Mouse (Mus musculus): ENCODE data around the gene Ppp1r8.

Ppp1r8 gene

DNA sequence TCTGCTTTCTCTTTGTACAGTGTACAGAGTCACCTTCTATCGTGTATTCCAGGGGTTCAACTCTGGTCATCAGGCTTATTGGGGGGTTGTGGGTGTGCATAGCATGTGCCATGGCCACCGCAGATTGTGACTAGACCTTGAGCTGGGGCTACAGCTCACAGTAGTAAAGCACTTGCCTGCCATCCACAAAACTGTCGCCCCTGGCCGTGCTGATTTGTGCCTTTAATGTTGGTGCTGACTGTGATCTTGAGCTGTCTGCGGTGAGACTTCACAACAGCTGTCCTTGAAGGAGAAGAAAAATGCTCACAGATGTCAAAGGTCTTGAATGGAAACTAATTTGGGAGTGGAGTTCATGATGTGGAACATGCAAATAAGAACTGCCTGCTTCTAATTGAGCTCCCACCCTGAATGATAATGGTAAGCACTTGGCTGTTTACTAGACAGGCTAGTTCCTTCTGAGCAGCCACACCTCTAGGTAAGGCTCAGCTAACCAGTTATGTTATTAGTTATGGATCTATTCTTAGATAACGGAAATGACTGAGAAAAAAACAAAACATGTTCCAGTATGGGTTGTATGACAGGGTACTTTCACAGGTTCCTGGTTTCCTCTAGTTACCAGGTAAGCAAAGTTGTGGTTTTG lies 64.3 kb downstream of the Ppp1r8 start:
- no peak for DNase-seq (ENCODE audit: low spot score in 2 of 2)
